Mouse (Mus musculus): ENCODE results near the gene Krt26. TPM values are rescaled to one million over a fixed set of nuclear protein-coding genes. Genes with fewer than 3 reads are reported as not detected.
A peak's percentile ranks its signal among the peaks of the same experiment; 100 is the strongest.

The Krt26 gene
- polyA plus RNA-seq (2014; fragmentation: Nextera tagmentation; extraction: Ambion mirVana) = 0.28 and 0.51 TPM in 2 replicates

- H3K9me3 ChIP-seq (ENCODE audit: control insufficient read depth, low read length) = no peaks in the 10 kb centered on the region
- H3K9ac ChIP-seq (replicated peaks; ENCODE audit: low read length) = no peak within 1 kb of the TSS
- H3K27me3 ChIP-seq (ENCODE audit: control insufficient read depth, insufficient read depth, low read length) = no peaks in the 10 kb centered on the region
- H3K4me3 ChIP-seq (replicated peaks; ENCODE audit: low read depth, low read length) = no peak within 1 kb of the TSS
- H3K4me1 ChIP-seq (ENCODE audit: control insufficient read depth, insufficient read depth, low read length) = peaks cover 15% of the 10 kb centered on the region
- 86% methylated on average over 11 of the region's 11 CpGs for WGBS
- no peak for ATAC-seq (ENCODE audit: low FRiP score, low TSS enrichment)
- H3K27ac ChIP-seq (replicated peaks; ENCODE audit: low read depth, low read length) = no peak within 1 kb of the TSS
- H3K4me2 ChIP-seq (ENCODE audit: low read length) = no peak within 1 kb of the TSS
- no peaks in the 10 kb centered on the region for H3K36me3 ChIP-seq (ENCODE audit: control insufficient read depth, insufficient read depth, low read length)
- DNase-seq = no peak
Measured at GRCm38 (mm10) chr11:99337866-99338265, at the start of gene Krt26. TSS of gene Krt26 (minus strand) at chr11:99337966.

GRCm38 (mm10) chr11:99385813-99386721 is 48.3 kb upstream of the Krt26 start:
- H3K4me1 ChIP-seq (ENCODE audit: control insufficient read depth, insufficient read depth, low read length) = no peaks in the 10 kb centered on the region
- H3K27ac ChIP-seq (replicated peaks; ENCODE audit: low read depth, low read length) = peak overlapping the region; percentile 95
- H3K36me3 ChIP-seq (ENCODE audit: control insufficient read depth, insufficient read depth, low read length) = no peaks in the 10 kb centered on the region
- peaks cover 8% of the 10 kb centered on the region for H3K27me3 ChIP-seq (ENCODE audit: control insufficient read depth, insufficient read depth, low read length)
- peak overlapping the region; percentile 55 for H3K4me3 ChIP-seq (replicated peaks; ENCODE audit: low read depth, low read length)
- ATAC-seq (ENCODE audit: low FRiP score, low TSS enrichment) (peak; percentile 76; the same call in 1 of the 2 replicates), DNase-seq (peak; percentile 91)
- peak overlapping the region; percentile 66 for H3K9ac ChIP-seq (replicated peaks; ENCODE audit: low read length)
- H3K4me2 ChIP-seq (ENCODE audit: low read length) = peak overlapping the region; percentile 75
- no peaks in the 10 kb centered on the region for H3K9me3 ChIP-seq (ENCODE audit: control insufficient read depth, low read length)
- WGBS = 2% methylated on average over 71 of the region's 71 CpGs

DNA sequence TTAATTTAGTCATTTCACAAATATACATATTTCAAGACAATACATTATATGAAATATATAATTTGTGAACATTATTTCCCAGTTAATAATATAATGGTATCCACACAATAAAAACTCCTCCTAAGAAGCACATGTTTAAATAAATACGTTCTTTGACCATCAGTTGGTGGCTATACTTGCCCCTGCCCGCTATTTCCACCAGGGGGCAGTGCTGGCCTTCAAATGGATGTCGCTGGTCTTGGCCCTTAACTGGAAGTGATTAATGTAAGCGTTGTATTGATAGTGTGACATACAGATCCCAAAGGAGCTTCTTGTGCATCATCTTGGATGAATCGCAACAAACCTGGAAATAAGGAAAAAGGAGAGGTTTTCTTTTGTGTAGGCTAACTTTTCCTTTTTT is 41.8 kb upstream of the Krt26 start:
- ATAC-seq (ENCODE audit: low FRiP score, low TSS enrichment) (no peak), DNase-seq (peak; percentile 89)
- Histone ChIP-seq H3K36me3 (ENCODE audit: control insufficient read depth, insufficient read depth, low read length) (no peaks in the 10 kb centered on the region), H3K4me3 (replicated peaks; ENCODE audit: low read depth, low read length) (no peak overlapping the region), H3K27ac (replicated peaks; ENCODE audit: low read depth, low read length) (no peak overlapping the region), H3K9me3 (ENCODE audit: control insufficient read depth, low read length) (no peaks in the 10 kb centered on the region), H3K4me1 (ENCODE audit: control insufficient read depth, insufficient read depth, low read length) (no peaks in the 10 kb centered on the region), H3K9ac (replicated peaks; ENCODE audit: low read length) (no peak overlapping the region), H3K27me3 (ENCODE audit: control insufficient read depth, insufficient read depth, low read length) (peaks cover 11% of the 10 kb centered on the region), H3K4me2 (ENCODE audit: low read length) (no peak overlapping the region)
- 15% methylated on average over 5 of the region's 5 CpGs for WGBS

- ATAC-seq (ENCODE audit: low FRiP score, low TSS enrichment) (no peak), DNase-seq (no peak)
- no peak within 1 kb of the TSS for H3K4me2 ChIP-seq (ENCODE audit: low read length)
- H3K27me3 ChIP-seq (ENCODE audit: control insufficient read depth, insufficient read depth, low read length) = 0 out of 2 replicates have a peak, but pooled peaks cover 3% of the 10 kb centered on the region
- no peak within 1 kb of the TSS for H3K27ac ChIP-seq (replicated peaks; ENCODE audit: low read depth, low read length)
- 84% methylated on average over 13 of the region's 13 CpGs for WGBS
- no peak within 1 kb of the TSS for H3K9ac ChIP-seq (replicated peaks; ENCODE audit: low read length)
- H3K9me3 ChIP-seq (ENCODE audit: control insufficient read depth, low read length) = no peaks in the 10 kb centered on the region
- H3K4me1 ChIP-seq (ENCODE audit: control insufficient read depth, insufficient read depth, low read length) = no peaks in the 10 kb centered on the region
- H3K4me3 ChIP-seq (replicated peaks; ENCODE audit: low read depth, low read length) = no peak within 1 kb of the TSS
- no peaks in the 10 kb centered on the region for H3K36me3 ChIP-seq (ENCODE audit: control insufficient read depth, insufficient read depth, low read length)
Measured at GRCm38 (mm10) chr11:99374803-99375202, 37.0 kb upstream of the Krt26 start, which contains the start of gene Krt28. TSS of gene Krt28 (minus strand) at chr11:99374903.

- DNase-seq (peak; percentile 15), ATAC-seq (ENCODE audit: low FRiP score, low TSS enrichment) (no peak)
- no peaks in the 10 kb centered on the region for H3K27me3 ChIP-seq (ENCODE audit: control insufficient read depth, insufficient read depth, low read length)
- no peaks in the 10 kb centered on the region for H3K4me1 ChIP-seq (ENCODE audit: control insufficient read depth, insufficient read depth, low read length)
- H3K9ac ChIP-seq (replicated peaks; ENCODE audit: low read length) = no peak overlapping the region
- 86% methylated on average over 8 of the region's 8 CpGs for WGBS
- H3K4me3 ChIP-seq (replicated peaks; ENCODE audit: low read depth, low read length) = no peak overlapping the region
- H3K9me3 ChIP-seq (ENCODE audit: control insufficient read depth, low read length) = no peaks in the 10 kb centered on the region
- H3K27ac ChIP-seq (replicated peaks; ENCODE audit: low read depth, low read length) = no peak overlapping the region
- no peak overlapping the region for H3K4me2 ChIP-seq (ENCODE audit: low read length)
- H3K36me3 ChIP-seq (ENCODE audit: control insufficient read depth, insufficient read depth, low read length) = no peaks in the 10 kb centered on the region
Measured at GRCm38 (mm10) chr11:99369853-99370451, 32.2 kb upstream of the Krt26 start.

- Histone ChIP-seq H3K4me1 (ENCODE audit: control insufficient read depth, insufficient read depth, low read length) (no peaks in the 10 kb centered on the region), H3K9ac (replicated peaks; ENCODE audit: low read length) (no peak overlapping the region), H3K4me2 (ENCODE audit: low read length) (no peak overlapping the region), H3K36me3 (ENCODE audit: control insufficient read depth, insufficient read depth, low read length) (no peaks in the 10 kb centered on the region), H3K4me3 (replicated peaks; ENCODE audit: low read depth, low read length) (no peak overlapping the region), H3K9me3 (ENCODE audit: control insufficient read depth, low read length) (no peaks in the 10 kb centered on the region), H3K27ac (replicated peaks; ENCODE audit: low read depth, low read length) (no peak overlapping the region), H3K27me3 (ENCODE audit: control insufficient read depth, insufficient read depth, low read length) (no peaks in the 10 kb centered on the region)
- no peak for ATAC-seq (ENCODE audit: low FRiP score, low TSS enrichment)
- WGBS = 11% methylated on average over 3 of the region's 3 CpGs
- peak; percentile 52 for DNase-seq
Measured at GRCm38 (mm10) chr11:99369229-99369628, 31.5 kb upstream of the Krt26 start.

- Histone ChIP-seq H3K9me3 (ENCODE audit: control insufficient read depth, low read length) (no peaks in the 10 kb centered on the region), H3K36me3 (ENCODE audit: control insufficient read depth, insufficient read depth, low read length) (no peaks in the 10 kb centered on the region), H3K9ac (replicated peaks; ENCODE audit: low read length) (no peak overlapping the region), H3K4me2 (ENCODE audit: low read length) (no peak overlapping the region), H3K4me1 (ENCODE audit: control insufficient read depth, insufficient read depth, low read length) (no peaks in the 10 kb centered on the region), H3K4me3 (replicated peaks; ENCODE audit: low read depth, low read length) (no peak overlapping the region), H3K27ac (replicated peaks; ENCODE audit: low read depth, low read length) (no peak overlapping the region), H3K27me3 (ENCODE audit: control insufficient read depth, insufficient read depth, low read length) (no peaks in the 10 kb centered on the region)
- ATAC-seq (ENCODE audit: low FRiP score, low TSS enrichment) (no peak), DNase-seq (no peak)
- WGBS = 51% methylated on average over 10 of the region's 10 CpGs
Measured at GRCm38 (mm10) chr11:99366791-99367190, 29.0 kb upstream of the Krt26 start.

DNA sequence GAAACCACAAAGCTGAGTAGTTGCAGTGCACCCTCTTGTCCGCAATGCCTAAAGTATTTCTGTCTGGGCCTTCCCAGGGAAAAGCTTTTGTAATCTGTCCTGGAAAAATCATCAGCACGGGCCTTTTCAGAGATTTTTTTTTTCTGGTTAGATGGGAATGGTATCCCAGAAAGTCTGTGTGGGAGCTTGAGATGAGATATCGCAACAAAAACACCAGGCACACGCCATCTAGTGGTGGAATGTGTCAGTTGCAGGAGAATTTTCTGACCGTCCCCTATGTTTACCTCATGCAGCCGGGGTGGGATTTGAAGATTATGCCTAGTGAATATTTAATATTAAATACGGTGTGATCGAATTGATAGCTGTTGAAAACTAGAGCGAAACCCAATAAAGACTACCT is 26.6 kb upstream of the Krt26 start:
- H3K27me3 ChIP-seq (ENCODE audit: control insufficient read depth, insufficient read depth, low read length) = no peaks in the 10 kb centered on the region
- no peak overlapping the region for H3K4me3 ChIP-seq (replicated peaks; ENCODE audit: low read depth, low read length)
- no peak overlapping the region for H3K27ac ChIP-seq (replicated peaks; ENCODE audit: low read depth, low read length)
- DNase-seq (peak; percentile 81), ATAC-seq (ENCODE audit: low FRiP score, low TSS enrichment) (no peak)
- 25% methylated on average over 9 of the region's 9 CpGs for WGBS
- H3K9me3 ChIP-seq (ENCODE audit: control insufficient read depth, low read length) = no peaks in the 10 kb centered on the region
- no peaks in the 10 kb centered on the region for H3K36me3 ChIP-seq (ENCODE audit: control insufficient read depth, insufficient read depth, low read length)
- no peak overlapping the region for H3K4me2 ChIP-seq (ENCODE audit: low read length)
- no peaks in the 10 kb centered on the region for H3K4me1 ChIP-seq (ENCODE audit: control insufficient read depth, insufficient read depth, low read length)
- H3K9ac ChIP-seq (replicated peaks; ENCODE audit: low read length) = no peak overlapping the region
